Mouse (Mus musculus) midbrain, postnatal 0 days (tissue): ENCODE data around the gene Arid4b. TPM values are rescaled to one million over a fixed set of nuclear protein-coding genes. Genes with fewer than 3 reads are reported as not detected.
"Not testable (repeated sequence)": the region's sequence is repeated elsewhere in the genome, so short reads cannot be mapped to it uniquely, and the experiment has no call there.

Experiments
- ATAC-seq: fragments of 200-750 bp; cut with Nextera tagmentation; 2 replicates; pipeline ENCODE4 v1.8.0; 2017; ENCODE audit warnings: moderate number of reproducible peaks, mild to moderate bottlenecking, moderate TSS enrichment, moderate library complexity; ENCODE audit not compliant: low FRiP score
- DNase-seq: peaks from one replicate; pipeline ENCODE4 v3.0.0-alpha.2; 2015; ENCODE audit warnings: low spot score
- H3K27ac ChIP-seq: fragments of 300-500 bp; sonication (generic); 2 replicates; pipeline ENCODE4 v1.5.1; 2014; ENCODE audit warnings: low read depth, mild to moderate bottlenecking, low read length, mixed read lengths
- H3K27me3 ChIP-seq: fragments of 300-500 bp; sonication (generic); 2 replicates; pipeline ENCODE4 v1.6.1; 2014; ENCODE audit warnings: low read length, control low read depth, mixed read lengths; ENCODE audit not compliant: insufficient read depth
- H3K36me3 ChIP-seq: fragments of 300-500 bp; sonication (generic); 2 replicates; pipeline ENCODE4 v1.6.1; 2014; ENCODE audit warnings: low read length, control low read depth, mixed read lengths; ENCODE audit not compliant: insufficient read depth
- H3K4me1 ChIP-seq: fragments of 300-500 bp; sonication (generic); 2 replicates; pipeline ENCODE4 v1.6.1; 2014; ENCODE audit warnings: mild to moderate bottlenecking, control low read depth, antibody characterized with exemption, low read length, mixed read lengths; ENCODE audit not compliant: insufficient read depth
- H3K4me2 ChIP-seq: fragments of 300-500 bp; sonication (generic); 2 replicates; pipeline ENCODE4 v1.6.1; 2014; ENCODE audit warnings: low read depth, mild to moderate bottlenecking, low read length, mixed read lengths; ENCODE audit not compliant: poor library complexity, severe bottlenecking
- H3K4me3 ChIP-seq: fragments of 300-500 bp; sonication (generic); 2 replicates; pipeline ENCODE4 v1.5.1; 2014; ENCODE audit warnings: low read depth, mild to moderate bottlenecking, low read length, moderate library complexity
- H3K9ac ChIP-seq: fragments of 300-500 bp; sonication (generic); replicated peaks from 2 replicates; pipeline ENCODE4 v1.6.1; 2014; ENCODE audit warnings: mild to moderate bottlenecking, low read length, moderate library complexity, mixed read lengths; ENCODE audit not compliant: poor library complexity, severe bottlenecking
- H3K9me3 ChIP-seq: fragments of 300-500 bp; sonication (generic); 2 replicates; pipeline ENCODE4 v1.6.1; 2016; ENCODE audit warnings: low read length, control low read depth
- CTCF ChIP-seq: IDR thresholded peaks from 2 replicates; pipeline ENCODE4 v1.5.1; 2016; ENCODE audit warnings: antibody characterized with exemption, mild to moderate bottlenecking
- WGBS: fragments of 180-500 bp; shearing (Covaris S2); extraction: QIAGEN DNeasy Blood & Tissue Kit; methylation state at CpG from one replicate; pipeline ENCODE4 v1.1.7; 2014; 5-methylcytosine and 5-hydroxymethylcytosine counted together
- polyA plus RNA-seq: library from polyadenylated mRNA; unstranded; fragments of >200 nt; fragmentation: Nextera tagmentation; extraction: Ambion mirVana; gene quantifications from 2 replicates; pipeline ENCODE4 v1.2.1, GENCODE M21; 2015
- total RNA-seq: library from RNA; depleted of rRNA; stranded (reverse); fragments of >200 nt; gene quantifications from 2 replicates; pipeline ENCODE4 v1.2.3, GENCODE M21; 2014; rRNA removed

Arid4b gene
- total RNA-seq (25.6 and 30.2 TPM in 2 replicates), polyA plus RNA-seq (58.0 and 61.7 TPM in 2 replicates)

GRCm38 (mm10) chr13:14063013-14063941 is at the start of gene Arid4b, which contains the start of gene Ggps1:
Arid4b (plus strand) TSS chr13:14063232.
Ggps1 (minus strand) TSS chr13:14063488.
- no peaks in the 10 kb centered on the region for H3K27me3 ChIP-seq
- DNase-seq: peak; percentile 100
- H3K36me3 ChIP-seq: no peaks in the 10 kb centered on the region; the same call in 1 of the 2 replicates
- ATAC-seq: peak; percentile 97
- WGBS: under 1% methylated on average over 62 of the region's 64 CpGs
- H3K9me3 ChIP-seq: no peaks in the 10 kb centered on the region
- H3K4me3 ChIP-seq: peak within 1 kb of the TSS; percentile 88
- TF ChIP-seq CTCF: no peak
- H3K4me2 ChIP-seq: peak within 1 kb of the TSS; percentile 67
- H3K9ac ChIP-seq: peak within 1 kb of the TSS; percentile 90
- peak within 1 kb of the TSS; percentile 94 for H3K27ac ChIP-seq
- no peaks in the 10 kb centered on the region for H3K4me1 ChIP-seq

GRCm38 (mm10) chr13:14014001-14014400 is 49.0 kb upstream of the Arid4b start:
- ATAC-seq: no peak
- Histone ChIP-seq H3K9ac (no peak overlapping the region), H3K4me2 (no peak overlapping the region), H3K4me1 (no peaks in the 10 kb centered on the region), H3K27me3 (no peaks in the 10 kb centered on the region), H3K9me3 (no peaks in the 10 kb centered on the region), H3K36me3 (peaks cover 36% of the 10 kb centered on the region), H3K4me3 (no peak overlapping the region), H3K27ac (no peak overlapping the region)
- no peak for DNase-seq
- WGBS: 97% methylated on average over 2 of the region's 2 CpGs
- TF ChIP-seq CTCF: no peak

GRCm38 (mm10) chr13:14014540-14014939 is 48.5 kb upstream of the Arid4b start:
- no peak for ATAC-seq
- H3K36me3 ChIP-seq: peaks cover 32% of the 10 kb centered on the region

GRCm38 (mm10) chr13:14015609-14016008 is 47.4 kb upstream of the Arid4b start:
- TF ChIP-seq CTCF: no peak
- no peaks in the 10 kb centered on the region for H3K4me1 ChIP-seq
- no peak overlapping the region for H3K4me2 ChIP-seq
- WGBS: 96% methylated on average over 6 of the region's 6 CpGs
- H3K9me3 ChIP-seq: no peaks in the 10 kb centered on the region
- no peak for ATAC-seq
- no peak overlapping the region for H3K4me3 ChIP-seq
- no peak for DNase-seq
- H3K27me3 ChIP-seq: no peaks in the 10 kb centered on the region
- no peak overlapping the region for H3K27ac ChIP-seq
- H3K9ac ChIP-seq: no peak overlapping the region
- peaks cover 27% of the 10 kb centered on the region for H3K36me3 ChIP-seq

More at GRCm38 (mm10) chr13:14014540-14014939, 48.5 kb upstream of the Arid4b start:
- no peaks in the 10 kb centered on the region for H3K4me1 ChIP-seq
- 94% methylated on average over 4 of the region's 4 CpGs for WGBS
- H3K9ac ChIP-seq: no peak overlapping the region
- H3K27me3 ChIP-seq: no peaks in the 10 kb centered on the region
- H3K4me2 ChIP-seq: no peak overlapping the region
- no peak overlapping the region for H3K27ac ChIP-seq
- TF ChIP-seq CTCF: no peak
- no peak overlapping the region for H3K4me3 ChIP-seq
- H3K9me3 ChIP-seq: no peaks in the 10 kb centered on the region
- DNase-seq: no peak

- Histone ChIP-seq H3K36me3 (peaks cover 22% of the 10 kb centered on the region), H3K27ac (no peak overlapping the region), H3K27me3 (no peaks in the 10 kb centered on the region), H3K4me2 (no peak overlapping the region), H3K9me3 (no peaks in the 10 kb centered on the region), H3K9ac (no peak overlapping the region), H3K4me1 (no peaks in the 10 kb centered on the region), H3K4me3 (no peak overlapping the region)
- no peak for DNase-seq
- TF ChIP-seq CTCF: no peak
- no peak for ATAC-seq
These were observed 44.7 kb upstream of the Arid4b start for GRCm38 (mm10) chr13:14018283-14018682.

- DNase-seq (no peak), ATAC-seq (no peak)
- WGBS: 92% methylated on average over 3 of the region's 3 CpGs
- Histone ChIP-seq H3K4me1 (no peaks in the 10 kb centered on the region), H3K4me2 (no peak overlapping the region), H3K9me3 (no peaks in the 10 kb centered on the region), H3K9ac (no peak overlapping the region), H3K27me3 (no peaks in the 10 kb centered on the region), H3K36me3 (peaks cover 20% of the 10 kb centered on the region), H3K4me3 (no peak overlapping the region), H3K27ac (no peak overlapping the region)
- TF ChIP-seq CTCF: no peak
These were observed 44.2 kb upstream of the Arid4b start for GRCm38 (mm10) chr13:14018852-14019251.

- not testable (repeated sequence) for H3K9ac ChIP-seq, H3K9me3 ChIP-seq, H3K27ac ChIP-seq, H3K4me3 ChIP-seq, H3K4me1 ChIP-seq, ATAC-seq, DNase-seq, H3K27me3 ChIP-seq, H3K36me3 ChIP-seq, H3K4me2 ChIP-seq
- WGBS: 85% methylated on average over 10 of the region's 12 CpGs
These were observed 41.6 kb upstream of the Arid4b start for GRCm38 (mm10) chr13:14021417-14021816.
